Comparison of ENCODE assay signal across 13 mouse cellular contexts in genomic region chr1:134307409-134307808, GRCm38 (mm10). TPM values are rescaled to one million over a fixed set of nuclear protein-coding genes. Genes with fewer than 3 reads are reported as not detected.
A peak's percentile ranks its signal among the peaks of the same experiment; 100 is the strongest.
DNase-seq lines count a peak whose midpoint lies in the region; ATAC-seq lines count a peak whose summit lies in the region.
"Had no signal": no experiment of that assay in that cellular context is flagged by ENCODE, and none has a peak within 500 bp of the region (broad histone marks: within the 10 kb centered on the region; RNA-seq: fewer than 3 reads in every experiment).

No protein-coding gene starts in this region.

- no peaks in the 10 kb centered on the region for H3K36me3 ChIP-seq in hindbrain, embryonic 11.5 days (ENCODE audit: control insufficient read depth, insufficient read depth, low read length)
- peaks cover 27% of the 10 kb centered on the region for H3K36me3 ChIP-seq in hindbrain, embryonic 13.5 days
- peaks cover 10% of the 10 kb centered on the region for H3K36me3 ChIP-seq in limb, embryonic 12.5 days
- no peaks in the 10 kb centered on the region for H3K36me3 ChIP-seq in kidney, embryonic 16.5 days (ENCODE audit: insufficient read depth, low read length)
- H3K36me3 ChIP-seq: heart, embryonic 15.5 days had no signal

- no peak for DNase-seq in hindbrain, embryonic 11.5 days (ENCODE audit: low spot score)
- DNase-seq in retina, postnatal 1 day: peak; percentile 79
- DNase-seq in retina, embryonic 14.5 days (ENCODE audit: low spot score): no peak
- peak; percentile 22 for DNase-seq in thymus, postnatal 25 days
- DNase-seq: cerebellum, adult 2 months; lung, postnatal 14 days had no signal

- H3K4me1 ChIP-seq in hindbrain, embryonic 11.5 days (replicated peaks; ENCODE audit: control insufficient read depth, insufficient read depth, low read length): 0 out of 2 replicates have a peak, but pooled peaks cover 3% of the 10 kb centered on the region
- H3K4me1 ChIP-seq in hindbrain, embryonic 13.5 days (replicated peaks): peaks cover 13% of the 10 kb centered on the region
- peaks cover 14% of the 10 kb centered on the region for H3K4me1 ChIP-seq in limb, embryonic 12.5 days (replicated peaks)
- peaks cover 8% of the 10 kb centered on the region for H3K4me1 ChIP-seq in kidney, embryonic 16.5 days (ENCODE audit: insufficient read depth, low read length)

- no peak overlapping the region for H3K4me2 ChIP-seq in hindbrain, embryonic 11.5 days (replicated peaks; ENCODE audit: low read depth, low read length)
- no peak overlapping the region for H3K4me2 ChIP-seq in hindbrain, embryonic 13.5 days
- no peak overlapping the region for H3K4me2 ChIP-seq in limb, embryonic 12.5 days
- no peak overlapping the region for H3K4me2 ChIP-seq in kidney, embryonic 16.5 days (replicated peaks; ENCODE audit: low read depth, low read length)
- H3K4me2 ChIP-seq: heart, embryonic 15.5 days had no signal

- H3K9me3 ChIP-seq in hindbrain, embryonic 11.5 days (ENCODE audit: control insufficient read depth, low read length): no peaks in the 10 kb centered on the region
- H3K9me3 ChIP-seq in hindbrain, embryonic 13.5 days: no peaks in the 10 kb centered on the region
- H3K9me3 ChIP-seq in limb, embryonic 12.5 days: no peaks in the 10 kb centered on the region
- H3K9me3 ChIP-seq in kidney, embryonic 16.5 days (ENCODE audit: low read length): no peaks in the 10 kb centered on the region
- H3K9me3 ChIP-seq: heart, embryonic 15.5 days had no signal

- no peak overlapping the region for H3K9ac ChIP-seq in hindbrain, embryonic 11.5 days (ENCODE audit: low read depth, low read length)
- no peak overlapping the region for H3K9ac ChIP-seq in hindbrain, embryonic 13.5 days
- no peak overlapping the region for H3K9ac ChIP-seq in limb, embryonic 12.5 days (replicated peaks)
- no peak overlapping the region for H3K9ac ChIP-seq in kidney, embryonic 16.5 days (replicated peaks; ENCODE audit: low read length)
- H3K9ac ChIP-seq: heart, embryonic 15.5 days; liver, embryonic 14.5 days had no signal

- no peaks in the 10 kb centered on the region for H3K27me3 ChIP-seq in hindbrain, embryonic 11.5 days (ENCODE audit: control insufficient read depth, insufficient read depth, low read length)
- 0 out of 2 replicates have a peak, but pooled peaks cover 5% of the 10 kb centered on the region for H3K27me3 ChIP-seq in hindbrain, embryonic 13.5 days
- H3K27me3 ChIP-seq in limb, embryonic 12.5 days: no peaks in the 10 kb centered on the region
- H3K27me3 ChIP-seq in kidney, embryonic 16.5 days (ENCODE audit: insufficient read depth, low read length): no peaks in the 10 kb centered on the region
- H3K27me3 ChIP-seq: heart, embryonic 15.5 days had no signal

- no peak overlapping the region for H3K27ac ChIP-seq in hindbrain, embryonic 11.5 days (ENCODE audit: low read depth, low read length)
- H3K27ac ChIP-seq in hindbrain, embryonic 13.5 days: no peak overlapping the region
- H3K27ac ChIP-seq in limb, embryonic 12.5 days: no peak overlapping the region
- no peak overlapping the region for H3K27ac ChIP-seq in kidney, embryonic 16.5 days (ENCODE audit: low read length)
- H3K27ac ChIP-seq: heart, embryonic 15.5 days; kidney, postnatal 0 days; liver, embryonic 14.5 days had no signal

- peak; percentile 38; the same call in 1 of the 2 replicates for ATAC-seq in hindbrain, embryonic 11.5 days (ENCODE audit: low FRiP score)
- ATAC-seq in hindbrain, embryonic 13.5 days (ENCODE audit: low FRiP score): no peak
- ATAC-seq in limb, embryonic 12.5 days (ENCODE audit: insufficient number of reproducible peaks, insufficient read depth, low FRiP score, low TSS enrichment, low read depth): peak; percentile 22; the same call in 1 of the 2 replicates
- no peak for ATAC-seq in kidney, embryonic 16.5 days (ENCODE audit: low FRiP score, low TSS enrichment)

- 47% methylated on average over 10 of the region's 10 CpGs for WGBS in hindbrain, embryonic 11.5 days
- 34% methylated on average over 10 of the region's 10 CpGs for WGBS in hindbrain, embryonic 13.5 days
- WGBS in limb, embryonic 12.5 days: 77% methylated on average over 10 of the region's 10 CpGs
- WGBS in kidney, embryonic 16.5 days: 59% methylated on average over 10 of the region's 10 CpGs

- H3K4me3 ChIP-seq in hindbrain, embryonic 11.5 days (ENCODE audit: low read depth, low read length): no peak overlapping the region
- no peak overlapping the region for H3K4me3 ChIP-seq in hindbrain, embryonic 13.5 days
- no peak overlapping the region for H3K4me3 ChIP-seq in limb, embryonic 12.5 days (replicated peaks)
- no peak overlapping the region for H3K4me3 ChIP-seq in kidney, embryonic 16.5 days (ENCODE audit: low read length)
- H3K4me3 ChIP-seq: heart, embryonic 15.5 days had no signal

RNA-seq across cellular contexts. Expression of gene Myog, which starts 17.6 kb away (rescaled TPM):
- polyA plus RNA-seq in hindbrain, embryonic 11.5 days (2014; fragmentation: Nextera tagmentation; extraction: Ambion mirVana): 5.5 and 12.2 TPM in 2 replicates
- polyA plus RNA-seq in hindbrain, embryonic 13.5 days (2015; fragmentation: Nextera tagmentation; extraction: Ambion mirVana): 3.6 and 3.8 TPM in 2 replicates
- 108 and 119 TPM in 2 replicates for polyA plus RNA-seq in limb, embryonic 12.5 days (2016; fragmentation: Nextera tagmentation; extraction: Ambion mirVana)
- polyA plus RNA-seq in kidney, embryonic 16.5 days (2015; fragmentation: Nextera tagmentation; extraction: Ambion mirVana): 2.4 and 3.4 TPM in 2 replicates
- polyA plus RNA-seq: cerebellum, adult 2 months; gonadal fat pad, adult 2 months had no signal

RNA-seq across cellular contexts. Expression of gene Ppfia4, which starts 25.3 kb away (rescaled TPM):
- 1.9 and 2.1 TPM in 2 replicates for polyA plus RNA-seq in hindbrain, embryonic 11.5 days (2014; fragmentation: Nextera tagmentation; extraction: Ambion mirVana)
- 10.9 and 12.3 TPM in 2 replicates for polyA plus RNA-seq in hindbrain, embryonic 13.5 days (2015; fragmentation: Nextera tagmentation; extraction: Ambion mirVana)
- 6.5 and 6.7 TPM in 2 replicates for polyA plus RNA-seq in limb, embryonic 12.5 days (2016; fragmentation: Nextera tagmentation; extraction: Ambion mirVana)
- 3.6 and 3.9 TPM in 2 replicates for polyA plus RNA-seq in kidney, embryonic 16.5 days (2015; fragmentation: Nextera tagmentation; extraction: Ambion mirVana)

RNA-seq across cellular contexts. Expression of gene Tmem183a, which starts 54.4 kb away (rescaled TPM):
- polyA plus RNA-seq in hindbrain, embryonic 11.5 days (2014; fragmentation: Nextera tagmentation; extraction: Ambion mirVana): 126 and 128 TPM in 2 replicates
- 122 and 128 TPM in 2 replicates for polyA plus RNA-seq in hindbrain, embryonic 13.5 days (2015; fragmentation: Nextera tagmentation; extraction: Ambion mirVana)
- polyA plus RNA-seq in limb, embryonic 12.5 days (2016; fragmentation: Nextera tagmentation; extraction: Ambion mirVana): 96.6 and 99.3 TPM in 2 replicates
- 79.0 and 88.8 TPM in 2 replicates for polyA plus RNA-seq in kidney, embryonic 16.5 days (2015; fragmentation: Nextera tagmentation; extraction: Ambion mirVana)

Comparison
In these comparisons a context has a peak if more than half of its experiments do, and no peak if none do; other contexts are left out.
1. ATAC-seq: peak in hindbrain, embryonic 11.5 days (single experiment) and limb, embryonic 12.5 days (single experiment); none in hindbrain, embryonic 13.5 days (single experiment) and kidney, embryonic 16.5 days (single experiment).
2. DNase-seq: peak in retina, postnatal 1 day (single experiment) and thymus, postnatal 25 days (single experiment); none in hindbrain, embryonic 11.5 days (single experiment) and retina, embryonic 14.5 days (single experiment).